Mouse (Mus musculus) limb, embryonic 13.5 days (tissue): ENCODE results near the gene Eno1. TPM values are rescaled to one million over a fixed set of nuclear protein-coding genes. Genes with fewer than 3 reads are reported as not detected.
"Not testable (repeated sequence)": the region's sequence is repeated elsewhere in the genome, so short reads cannot be mapped to it uniquely, and the experiment has no call there.

Experiments used
- ATAC-seq: fragments of 200-750 bp; cut with Nextera tagmentation; 2 replicates; pipeline ENCODE4 v1.8.0; 2017; ENCODE audit warnings: low read depth, moderate number of reproducible peaks, moderate TSS enrichment; ENCODE audit not compliant: low FRiP score
- H3K27ac ChIP-seq: fragments of 300-500 bp; sonication (generic); 2 replicates; pipeline ENCODE4 v1.5.1; 2015; ENCODE audit warnings: inconsistent platforms, mild to moderate bottlenecking, moderate library complexity
- H3K27me3 ChIP-seq: fragments of 300-500 bp; sonication (generic); 2 replicates; pipeline ENCODE4 v1.6.1; 2015; ENCODE audit warnings: mild to moderate bottlenecking, inconsistent platforms
- H3K36me3 ChIP-seq: fragments of 300-500 bp; sonication (generic); 2 replicates; pipeline ENCODE4 v1.6.1; 2015; ENCODE audit warnings: inconsistent platforms, mild to moderate bottlenecking, moderate library complexity
- H3K4me1 ChIP-seq: fragments of 300-500 bp; sonication (generic); 2 replicates; pipeline ENCODE4 v1.6.1; 2015; ENCODE audit warnings: inconsistent platforms
- H3K4me2 ChIP-seq: fragments of 300-500 bp; sonication (generic); replicated peaks from 2 replicates; pipeline ENCODE4 v1.6.1; 2015; ENCODE audit warnings: inconsistent platforms, mild to moderate bottlenecking, moderate library complexity
- H3K4me3 ChIP-seq: fragments of 300-500 bp; sonication (generic); 2 replicates; pipeline ENCODE4 v1.5.1; 2015; ENCODE audit warnings: moderate library complexity, mild to moderate bottlenecking, inconsistent platforms
- H3K9ac ChIP-seq: fragments of 300-500 bp; sonication (generic); 2 replicates; pipeline ENCODE4 v1.6.1; 2015; ENCODE audit warnings: mild to moderate bottlenecking, inconsistent platforms
- H3K9me3 ChIP-seq: fragments of 300-500 bp; sonication (generic); 2 replicates; pipeline ENCODE4 v1.6.1; 2016; ENCODE audit warnings: inconsistent platforms
- WGBS: fragments of 180-500 bp; shearing (Covaris S2); methylation state at CpG from one replicate; pipeline ENCODE4 v1.1.7; 2015; 5-methylcytosine and 5-hydroxymethylcytosine counted together
- polyA plus RNA-seq: library from polyadenylated mRNA; unstranded; fragments of >200 nt; fragmentation: Nextera tagmentation; extraction: Ambion mirVana; gene quantifications from 2 replicates; pipeline ENCODE4 v1.2.1, GENCODE M21; 2015

The Eno1 gene
- polyA plus RNA-seq, 1 experiment from 2014 or later, result 1,739 TPM

GRCm38 (mm10) chr4:150275531-150275930 lies 39.0 kb downstream of the Eno1 start:
- Histone ChIP-seq H3K36me3 (no peaks in the 10 kb centered on the region), H3K4me3 (no peak overlapping the region), H3K4me2 (no peak overlapping the region), H3K9ac (no peak overlapping the region), H3K4me1 (peaks cover 22% of the 10 kb centered on the region), H3K9me3 (no peaks in the 10 kb centered on the region), H3K27me3 (no peaks in the 10 kb centered on the region), H3K27ac (no peak overlapping the region)
- 87% methylated on average over 5 of the region's 5 CpGs for WGBS
- ATAC-seq, result no peak

DNA sequence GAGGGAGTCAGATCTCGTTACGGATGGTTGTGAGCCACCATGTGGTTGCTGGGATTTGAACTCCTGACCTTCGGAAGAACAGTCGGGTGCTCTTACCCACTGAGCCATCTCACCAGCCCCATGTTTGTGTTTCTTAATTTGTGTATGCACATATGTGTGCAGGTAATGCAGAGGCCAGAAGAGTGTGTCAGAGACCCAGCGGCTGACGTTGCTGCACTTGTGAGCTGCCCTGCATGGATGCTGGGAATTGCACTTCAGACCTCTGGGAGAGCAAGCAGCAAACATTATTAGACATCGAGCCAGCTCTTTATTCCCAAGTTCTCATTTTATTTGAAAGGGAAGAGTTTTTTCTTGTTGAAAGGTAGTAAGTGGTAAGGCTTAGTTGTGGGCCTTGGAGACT lies 42.8 kb downstream of the Eno1 start:
- not testable (repeated sequence) for H3K4me2 ChIP-seq, H3K4me3 ChIP-seq, H3K9me3 ChIP-seq, H3K36me3 ChIP-seq, ATAC-seq, H3K27ac ChIP-seq, H3K27me3 ChIP-seq, H3K9ac ChIP-seq
- 78% methylated on average over 7 of the region's 7 CpGs for WGBS
- H3K4me1 ChIP-seq, result peaks cover 20% of the 10 kb centered on the region

GRCm38 (mm10) chr4:150280002-150280401 lies 43.5 kb downstream of the Eno1 start:
- Histone ChIP-seq H3K27ac (no peak overlapping the region), H3K9ac (no peak overlapping the region), H3K36me3 (no peaks in the 10 kb centered on the region), H3K4me2 (no peak overlapping the region), H3K4me1 (peaks cover 23% of the 10 kb centered on the region), H3K27me3 (no peaks in the 10 kb centered on the region), H3K4me3 (no peak overlapping the region), H3K9me3 (no peaks in the 10 kb centered on the region)
- WGBS, result 70% methylated on average over 2 of the region's 2 CpGs
- ATAC-seq, result no peak

GRCm38 (mm10) chr4:150280459-150280858 lies 43.9 kb downstream of the Eno1 start:
- no peak for ATAC-seq
- peak overlapping the region; percentile 99; the same call in 1 of the 2 replicates for H3K27ac ChIP-seq
- peak overlapping the region; percentile 68 for H3K4me2 ChIP-seq
- no peaks in the 10 kb centered on the region for H3K27me3 ChIP-seq
- 30% methylated on average over 4 of the region's 4 CpGs for WGBS
- H3K4me3 ChIP-seq, result peak overlapping the region; percentile 97
- H3K9me3 ChIP-seq, result no peaks in the 10 kb centered on the region
- no peak overlapping the region for H3K9ac ChIP-seq
- H3K4me1 ChIP-seq, result peaks cover 28% of the 10 kb centered on the region
- H3K36me3 ChIP-seq, result no peaks in the 10 kb centered on the region

DNA sequence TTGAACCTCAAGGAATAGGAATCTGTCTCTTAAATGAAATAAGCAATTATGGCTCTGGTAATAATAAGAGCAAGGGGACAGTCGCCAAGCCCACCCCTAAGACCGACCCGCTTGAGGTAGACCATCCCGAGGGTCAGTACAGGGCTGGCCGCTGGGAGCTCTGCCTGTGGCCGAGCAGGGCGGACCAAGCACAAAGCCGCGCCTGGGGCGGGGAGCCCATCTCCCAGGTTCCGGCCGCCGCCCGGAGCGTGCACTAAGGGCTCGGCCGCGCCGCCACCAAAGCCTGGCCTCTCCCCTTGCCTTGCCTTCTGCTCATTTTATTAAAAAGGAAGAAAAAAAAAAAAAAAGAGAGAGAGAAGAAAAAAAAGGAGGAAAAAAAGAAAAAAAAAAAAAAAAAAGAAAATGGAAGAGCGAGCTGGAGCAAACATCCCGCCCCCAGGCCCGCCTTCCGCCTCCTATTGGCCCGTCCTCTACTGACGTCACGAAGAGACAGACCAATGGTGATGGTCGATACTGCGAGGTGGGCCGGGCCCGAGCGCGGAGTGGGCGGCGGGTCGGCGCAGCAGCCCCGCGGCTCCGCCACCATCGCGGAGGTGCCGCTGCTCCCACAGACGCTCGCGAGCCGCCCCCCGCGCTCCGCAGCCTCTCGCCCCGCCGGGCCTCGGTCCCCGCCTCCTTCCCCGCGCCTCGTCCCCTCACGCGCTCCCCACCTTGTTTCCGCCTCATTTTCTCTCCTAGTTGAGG lies 44.7 kb downstream of the Eno1 start, which contains the start of gene Rere:
Rere (plus strand) TSS at position 629 of the 744 bp plus-strand sequence.
- Histone ChIP-seq H3K4me1 (peaks cover 35% of the 10 kb centered on the region), H3K4me3 (peak within 1 kb of the TSS; percentile 97), H3K4me2 (peak within 1 kb of the TSS; percentile 76), H3K36me3 (no peaks in the 10 kb centered on the region), H3K27ac (peak within 1 kb of the TSS; percentile 99), H3K9me3 (no peaks in the 10 kb centered on the region), H3K9ac (peak within 1 kb of the TSS; percentile 100), H3K27me3 (no peaks in the 10 kb centered on the region)
- peak; percentile 99 for ATAC-seq
- under 1% methylated on average over 60 of the region's 60 CpGs for WGBS

DNA sequence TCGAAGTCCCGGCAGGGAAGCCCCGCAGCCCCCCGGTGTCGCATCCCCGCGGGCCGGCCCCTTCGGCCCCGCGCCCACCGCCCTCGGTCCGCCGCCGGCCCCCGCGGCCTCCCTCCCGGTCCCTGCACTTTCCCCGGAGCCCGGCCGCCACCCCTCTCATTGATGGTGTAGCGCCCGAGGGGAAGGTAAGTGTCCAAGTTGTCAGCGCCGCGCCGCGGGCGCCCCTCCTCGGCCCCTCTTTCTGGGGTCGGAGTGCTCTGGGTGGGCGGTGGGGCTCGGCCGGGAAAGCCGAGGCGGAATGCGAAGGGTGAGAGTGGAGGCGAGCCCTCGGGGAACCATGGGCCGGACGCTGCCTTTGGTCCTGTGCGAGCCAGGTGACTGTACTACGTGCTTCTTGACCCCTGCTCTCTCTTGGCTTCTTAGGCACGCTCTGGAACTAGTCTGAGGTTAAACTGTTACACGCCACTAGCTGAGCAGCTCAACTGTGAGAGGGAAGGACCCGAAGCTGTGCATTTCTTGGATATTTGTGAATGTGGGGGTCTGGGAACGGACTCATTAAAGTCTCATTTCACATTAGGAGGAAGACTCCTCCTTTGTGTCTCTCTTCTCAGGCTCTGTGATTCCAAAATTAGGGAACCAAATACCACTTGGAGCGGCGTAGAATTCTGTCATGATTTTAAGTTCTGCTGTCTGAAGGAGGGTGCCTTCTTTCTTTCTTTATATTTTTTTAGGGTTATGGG lies 45.5 kb downstream of the Eno1 start:
- H3K4me2 ChIP-seq, result peak overlapping the region; percentile 76
- under 1% methylated on average over 48 of the region's 50 CpGs for WGBS
- peak; percentile 21; the same call in 1 of the 2 replicates for ATAC-seq

DNA sequence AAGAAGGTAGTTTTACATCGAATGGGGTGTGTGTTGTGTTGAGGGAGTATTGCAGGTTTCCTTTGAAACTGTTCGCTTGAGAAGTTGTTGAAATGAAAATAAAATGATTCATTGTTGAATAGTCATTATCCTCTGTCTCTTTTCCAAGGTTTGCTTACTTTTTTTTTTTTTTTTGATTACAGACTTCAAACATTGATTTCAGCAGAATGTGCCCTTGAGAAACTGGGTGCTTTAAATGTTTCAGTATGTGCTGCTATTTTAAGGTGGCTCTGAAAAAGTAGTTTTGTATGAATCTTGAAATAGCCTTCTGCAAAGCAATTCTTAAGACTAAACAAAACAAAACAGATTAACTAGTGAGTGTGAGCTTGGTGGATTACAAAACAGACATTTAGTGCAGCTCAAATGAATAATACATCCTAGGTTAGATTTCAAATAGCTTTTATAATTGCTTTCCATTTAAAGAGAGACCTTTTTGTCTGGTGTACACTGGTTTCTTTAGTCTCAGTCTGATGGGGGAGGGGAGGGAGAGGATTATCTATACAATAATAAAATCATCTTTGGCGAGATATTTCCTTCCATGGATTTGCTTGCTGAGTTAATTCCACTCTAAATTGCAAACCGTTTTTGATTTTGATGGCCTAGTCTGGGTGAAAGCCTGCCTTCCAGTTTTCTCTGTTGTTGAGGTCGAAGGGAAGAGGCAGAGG lies 46.3 kb downstream of the Eno1 start:
- Histone ChIP-seq H3K27me3 (no peaks in the 10 kb centered on the region), H3K4me3 (peak overlapping the region; percentile 97), H3K4me2 (peak overlapping the region; percentile 76), H3K9ac (peak overlapping the region; percentile 100), H3K27ac (peak overlapping the region; percentile 89; the same call in 1 of the 2 replicates), H3K9me3 (no peaks in the 10 kb centered on the region), H3K4me1 (peaks cover 45% of the 10 kb centered on the region), H3K36me3 (no peaks in the 10 kb centered on the region)
- 8% methylated on average over 5 of the region's 5 CpGs for WGBS
- ATAC-seq, result no peak

More for the DNA sequence above, 45.5 kb downstream of the Eno1 start:
- Histone ChIP-seq H3K9ac (peak overlapping the region; percentile 100), H3K27me3 (no peaks in the 10 kb centered on the region), H3K27ac (peak overlapping the region; percentile 89), H3K36me3 (no peaks in the 10 kb centered on the region), H3K9me3 (no peaks in the 10 kb centered on the region), H3K4me1 (peaks cover 44% of the 10 kb centered on the region), H3K4me3 (peak overlapping the region; percentile 97)

DNA sequence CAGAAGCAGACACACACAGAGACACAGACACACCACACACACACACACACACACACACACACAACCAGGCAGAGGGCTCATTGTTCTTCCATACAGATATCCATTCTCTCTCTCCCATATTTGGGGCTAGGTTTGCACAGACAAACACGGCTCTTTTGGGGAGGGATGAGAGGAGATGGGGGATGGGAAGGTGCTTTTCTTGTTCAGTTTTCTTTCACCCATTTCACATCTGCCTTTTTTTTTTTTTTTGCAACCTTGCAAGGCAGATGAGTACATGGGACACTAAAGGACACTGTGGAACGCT lies 46.8 kb downstream of the Eno1 start:
- Histone ChIP-seq H3K36me3 (no peaks in the 10 kb centered on the region), H3K9ac (peak overlapping the region; percentile 100), H3K9me3 (no peaks in the 10 kb centered on the region), H3K27ac (peak overlapping the region; percentile 7; the same call in 1 of the 2 replicates), H3K4me1 (peaks cover 46% of the 10 kb centered on the region), H3K4me2 (peak overlapping the region; percentile 76), H3K27me3 (no peaks in the 10 kb centered on the region), H3K4me3 (peak overlapping the region; percentile 97)
- ATAC-seq, result no peak
- WGBS, result 24% methylated on average over 2 of the region's 2 CpGs

DNA sequence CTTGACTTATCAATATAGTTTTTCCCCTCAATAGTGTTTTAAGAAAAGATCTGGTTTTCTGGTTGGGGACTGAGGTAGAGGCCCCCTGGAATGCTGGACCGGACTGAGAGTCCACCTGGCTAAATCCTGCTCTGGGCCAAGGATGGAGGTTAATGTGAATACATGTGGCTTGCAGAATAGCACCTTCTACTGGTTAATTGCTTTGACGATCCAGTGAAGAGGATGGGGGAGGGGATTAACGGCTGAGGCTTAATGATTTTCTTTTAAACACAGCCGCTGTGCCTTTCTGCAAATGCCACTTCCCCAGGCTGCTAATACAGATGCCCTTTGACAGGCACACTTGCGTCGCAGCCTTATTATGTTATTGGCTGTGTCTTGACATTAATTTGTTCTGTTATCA lies 47.5 kb downstream of the Eno1 start:
- WGBS, result 7% methylated on average over 6 of the region's 6 CpGs
- H3K4me1 ChIP-seq, result peaks cover 52% of the 10 kb centered on the region
- peak overlapping the region; percentile 100; the same call in 1 of the 2 replicates for H3K9ac ChIP-seq
- no peak overlapping the region for H3K27ac ChIP-seq
- peak overlapping the region; percentile 97 for H3K4me3 ChIP-seq
- peak overlapping the region; percentile 76 for H3K4me2 ChIP-seq
- H3K27me3 ChIP-seq, result no peaks in the 10 kb centered on the region
- ATAC-seq, result no peak
- no peaks in the 10 kb centered on the region for H3K36me3 ChIP-seq
- H3K9me3 ChIP-seq, result no peaks in the 10 kb centered on the region

- no peak overlapping the region for H3K4me3 ChIP-seq
- H3K27ac ChIP-seq, result no peak overlapping the region
- peaks cover 5% of the 10 kb centered on the region; the same call in 1 of the 2 replicates for H3K9me3 ChIP-seq
- H3K4me2 ChIP-seq, result no peak overlapping the region
- 77% methylated on average over 8 of the region's 8 CpGs for WGBS
- peaks cover 16% of the 10 kb centered on the region for H3K36me3 ChIP-seq
- ATAC-seq, result no peak
- no peak overlapping the region for H3K9ac ChIP-seq
- peaks cover 54% of the 10 kb centered on the region for H3K4me1 ChIP-seq
- H3K27me3 ChIP-seq, result no peaks in the 10 kb centered on the region
Measured at GRCm38 (mm10) chr4:150286980-150287379, 50.5 kb downstream of the Eno1 start.

GRCm38 (mm10) chr4:150287463-150287862 lies 50.9 kb downstream of the Eno1 start:
- H3K4me2 ChIP-seq, H3K27ac ChIP-seq, H3K9me3 ChIP-seq, ATAC-seq, H3K27me3 ChIP-seq, H3K4me3 ChIP-seq, H3K9ac ChIP-seq: not testable (repeated sequence)
- Histone ChIP-seq H3K36me3 (peaks cover 16% of the 10 kb centered on the region), H3K4me1 (peaks cover 54% of the 10 kb centered on the region)
- WGBS, result 67% methylated on average over 1 of the region's 1 CpGs

DNA sequence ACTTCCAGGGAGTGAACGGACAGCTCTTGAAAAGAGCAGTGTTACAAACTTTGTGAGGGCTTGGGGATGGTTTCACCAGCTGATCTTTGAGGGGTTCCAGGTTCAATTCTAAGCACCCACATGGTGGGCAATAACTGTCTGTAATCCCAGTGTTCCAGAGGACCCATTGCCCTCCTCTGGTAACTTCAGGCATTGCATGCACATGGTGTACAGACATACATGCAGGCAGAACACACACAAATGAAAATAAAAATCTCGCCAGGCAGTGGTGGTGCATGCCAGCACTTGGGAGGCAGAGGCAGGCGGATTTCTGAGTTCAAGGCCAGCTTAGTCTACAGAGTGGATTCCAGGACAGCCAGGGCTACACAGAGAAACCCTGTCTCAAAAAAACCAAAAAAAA lies 55.4 kb downstream of the Eno1 start:
- H3K4me1 ChIP-seq, result peaks cover 18% of the 10 kb centered on the region
- no peak for ATAC-seq
- WGBS, result 97% methylated on average over 3 of the region's 3 CpGs

More for the DNA sequence above, 55.4 kb downstream of the Eno1 start:
- Histone ChIP-seq H3K27me3 (no peaks in the 10 kb centered on the region), H3K27ac (no peak overlapping the region), H3K4me3 (no peak overlapping the region), H3K9ac (no peak overlapping the region), H3K9me3 (peaks cover 5% of the 10 kb centered on the region; the same call in 1 of the 2 replicates), H3K36me3 (peaks cover 20% of the 10 kb centered on the region), H3K4me2 (no peak overlapping the region)
